Mouse (Mus musculus): ENCODE measurements at regions not wholly inside any gene's neighbourhood (a gene's known extent, or its start where the extent isn't known, plus 50 kb on each side); places are given as distances from the start of the nearest gene placed in this dataset.

DNA sequence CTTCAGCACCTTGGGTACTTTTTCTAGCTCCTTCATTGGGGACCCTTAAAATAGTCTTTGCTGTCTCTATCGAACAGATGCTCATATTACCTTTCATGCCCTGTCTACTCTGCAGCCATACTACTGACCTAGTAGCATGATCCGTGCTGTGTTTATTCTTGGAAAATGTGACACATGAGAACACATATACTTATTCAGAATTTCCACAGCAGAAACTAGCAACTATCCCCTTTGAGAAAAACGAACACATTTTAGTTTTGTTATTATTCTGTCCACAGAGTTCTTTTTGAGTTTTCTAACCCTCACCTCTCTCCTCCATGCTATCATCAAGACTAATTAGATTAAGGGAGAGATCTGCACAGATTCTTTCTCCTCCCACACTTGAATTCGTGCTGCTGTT lies 341.6 kb upstream of the Actbl2 start:
- no peak for TF ChIP-seq GATA1 (IDR thresholded peaks at IDR 0.05; ENCODE audit: borderline replicate concordance, low read length)
- no peak for TF ChIP-seq CTCF (IDR thresholded peaks at IDR 0.05; ENCODE audit: low read depth, low read length)
- no peak for TF ChIP-seq POLR2AphosphoS5 (IDR thresholded peaks at IDR 0.05; ENCODE audit: insufficient replicate concordance, low read depth, low read length)
- no peak for TF ChIP-seq GATA2 (IDR thresholded peaks at IDR 0.05; ENCODE audit: borderline replicate concordance, low read depth, low read length)
- no peak for TF ChIP-seq TAL1 (conservative IDR thresholded peaks at IDR 0.05; ENCODE audit: low read depth, low read length)

Measured in G1E (cell line).